Mouse (Mus musculus) liver, embryonic 14.5 days (tissue): ENCODE results near the gene Spata5.

ENCODE experiments used
- CTCF ChIP-seq: IDR thresholded peaks from 2 replicates; pipeline ENCODE4 v1.5.1; 2016; ENCODE audit warnings: antibody characterized with exemption, low read depth, control low read depth
- EP300 ChIP-seq: IDR thresholded peaks from 2 replicates; pipeline ENCODE4 v1.6.1; 2016; ENCODE audit warnings: antibody characterized with exemption, low read depth

DNA sequence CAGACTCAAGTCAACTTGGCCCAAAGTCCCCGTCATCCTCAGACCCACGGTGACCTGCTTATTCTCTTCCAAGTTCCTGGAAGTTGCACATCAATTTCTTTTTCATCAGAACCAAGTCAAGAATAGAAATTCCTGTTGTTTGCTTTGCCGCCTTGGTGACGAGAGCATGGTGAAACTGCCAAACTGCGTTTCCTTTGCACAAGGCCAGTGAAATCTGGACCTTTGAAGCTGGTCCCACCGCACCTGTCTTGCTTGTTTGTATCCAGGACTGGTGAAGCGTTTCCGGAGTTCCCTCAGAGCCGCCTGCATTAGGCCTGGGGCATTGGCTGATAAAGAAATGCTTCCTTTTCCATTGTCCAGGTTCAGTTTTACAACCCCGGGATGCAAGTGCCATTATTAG lies 176.0 kb downstream of the Spata5 start:
- no peak for TF ChIP-seq CTCF
- TF ChIP-seq EP300, result no peak
